Mouse (Mus musculus) intestine, postnatal 0 days (tissue): ENCODE measurements at regions not wholly inside any gene's neighbourhood (a gene's known extent, or its start where the extent isn't known, plus 50 kb on each side); places are given as distances from the start of the nearest gene placed in this dataset.
A peak's percentile ranks its signal among the peaks of the same experiment; 100 is the strongest.

Experiments
- ATAC-seq: fragments of 200-750 bp; cut with Nextera tagmentation; 2 replicates; pipeline ENCODE4 v1.8.0; 2017; ENCODE audit warnings: mild to moderate bottlenecking, moderate TSS enrichment, moderate library complexity
- H3K27ac ChIP-seq: fragments of 300-500 bp; sonication (generic); 2 replicates; pipeline ENCODE4 v1.5.1; 2014; ENCODE audit warnings: mild to moderate bottlenecking, low read depth, low read length, moderate library complexity
- H3K27me3 ChIP-seq: fragments of 300-500 bp; sonication (generic); replicated peaks from 2 replicates; pipeline ENCODE4 v1.6.1; 2014; ENCODE audit warnings: low read length, mixed read lengths; ENCODE audit not compliant: control insufficient read depth, insufficient read depth
- H3K36me3 ChIP-seq: fragments of 300-500 bp; sonication (generic); 2 replicates; pipeline ENCODE4 v1.6.1; 2014; ENCODE audit warnings: mild to moderate bottlenecking, moderate library complexity; ENCODE audit not compliant: control insufficient read depth, insufficient read depth
- H3K4me1 ChIP-seq: fragments of 300-500 bp; sonication (generic); replicated peaks from 2 replicates; pipeline ENCODE4 v1.6.1; 2014; ENCODE audit warnings: antibody characterized with exemption, low read length, mixed read lengths; ENCODE audit not compliant: control insufficient read depth, insufficient read depth
- H3K4me2 ChIP-seq: fragments of 300-500 bp; sonication (generic); replicated peaks from 2 replicates; pipeline ENCODE4 v1.6.1; 2014; ENCODE audit warnings: low read depth, mild to moderate bottlenecking, moderate library complexity
- H3K4me3 ChIP-seq: fragments of 300-500 bp; sonication (generic); 2 replicates; pipeline ENCODE4 v1.5.1; 2014; ENCODE audit warnings: low read depth, low read length
- H3K9ac ChIP-seq: fragments of 300-500 bp; sonication (generic); 2 replicates; pipeline ENCODE4 v1.6.1; 2014; ENCODE audit warnings: mild to moderate bottlenecking, low read depth, low read length
- H3K9me3 ChIP-seq: fragments of 300-500 bp; sonication (generic); 2 replicates; pipeline ENCODE4 v1.6.1; 2016; ENCODE audit warnings: mixed run types; ENCODE audit not compliant: control insufficient read depth
- CTCF ChIP-seq: sonication (generic); IDR thresholded peaks from 2 replicates; pipeline ENCODE4 v1.5.1; 2016; ENCODE audit warnings: low read depth, mild to moderate bottlenecking, control low read depth, antibody characterized with exemption, moderate library complexity
- WGBS: fragments of 180-500 bp; shearing (Covaris S2); extraction: QIAGEN DNeasy Blood & Tissue Kit; methylation state at CpG from one replicate; pipeline ENCODE4 v1.1.7; 2014; 5-methylcytosine and 5-hydroxymethylcytosine counted together

- Histone ChIP-seq H3K9me3 (no peaks in the 10 kb centered on the region), H3K27ac (no peak overlapping the region), H3K27me3 (no peaks in the 10 kb centered on the region), H3K4me2 (no peak overlapping the region), H3K4me1 (no peaks in the 10 kb centered on the region), H3K4me3 (no peak overlapping the region), H3K36me3 (no peaks in the 10 kb centered on the region), H3K9ac (no peak overlapping the region)
- no peak for ATAC-seq
- TF ChIP-seq CTCF = no peak
Observed at GRCm38 (mm10) chr7:95082248-95082647, 1088.8 kb upstream of the Tenm4 start.

- no peaks in the 10 kb centered on the region for H3K36me3 ChIP-seq
- no peak for ATAC-seq
- H3K4me1 ChIP-seq = no peaks in the 10 kb centered on the region
- H3K4me2 ChIP-seq = no peak overlapping the region
- WGBS = 44% methylated on average over 2 of the region's 2 CpGs
- H3K9ac ChIP-seq = no peak overlapping the region
- no peaks in the 10 kb centered on the region for H3K9me3 ChIP-seq
- no peaks in the 10 kb centered on the region for H3K27me3 ChIP-seq
- TF ChIP-seq CTCF = no peak
- H3K27ac ChIP-seq = no peak overlapping the region
- no peak overlapping the region for H3K4me3 ChIP-seq
Observed at GRCm38 (mm10) chr7:95084328-95084727, 1086.7 kb upstream of the Tenm4 start.

GRCm38 (mm10) chr7:95091360-95091759, 1079.7 kb upstream of the Tenm4 start:
- ATAC-seq = no peak
- Histone ChIP-seq H3K36me3 (no peaks in the 10 kb centered on the region), H3K4me1 (no peaks in the 10 kb centered on the region), H3K27me3 (no peaks in the 10 kb centered on the region), H3K9ac (no peak overlapping the region), H3K4me2 (no peak overlapping the region), H3K27ac (no peak overlapping the region), H3K4me3 (no peak overlapping the region), H3K9me3 (no peaks in the 10 kb centered on the region)
- TF ChIP-seq CTCF = peak; percentile 56

- H3K4me2 ChIP-seq = no peak overlapping the region
- H3K27ac ChIP-seq = no peak overlapping the region
- no peaks in the 10 kb centered on the region for H3K4me1 ChIP-seq
- TF ChIP-seq CTCF = no peak
- no peak overlapping the region for H3K4me3 ChIP-seq
- no peak for ATAC-seq
- no peaks in the 10 kb centered on the region for H3K9me3 ChIP-seq
- no peak overlapping the region for H3K9ac ChIP-seq
- no peaks in the 10 kb centered on the region for H3K27me3 ChIP-seq
- 81% methylated on average over 4 of the region's 4 CpGs for WGBS
- no peaks in the 10 kb centered on the region for H3K36me3 ChIP-seq
Observed at GRCm38 (mm10) chr7:95129020-95129419, 1042.0 kb upstream of the Tenm4 start.

GRCm38 (mm10) chr7:95133038-95133437, 1038.0 kb upstream of the Tenm4 start:
- TF ChIP-seq CTCF = no peak
- WGBS = 59% methylated on average over 1 of the region's 1 CpGs
- Histone ChIP-seq H3K9me3 (no peaks in the 10 kb centered on the region), H3K36me3 (no peaks in the 10 kb centered on the region), H3K4me3 (no peak overlapping the region), H3K27me3 (no peaks in the 10 kb centered on the region), H3K4me2 (no peak overlapping the region), H3K4me1 (no peaks in the 10 kb centered on the region), H3K27ac (no peak overlapping the region), H3K9ac (no peak overlapping the region)
- ATAC-seq = no peak

GRCm38 (mm10) chr7:95134062-95134625, 1036.9 kb upstream of the Tenm4 start:
- ATAC-seq = no peak
- 22% methylated on average over 5 of the region's 5 CpGs for WGBS
- no peaks in the 10 kb centered on the region for H3K9me3 ChIP-seq
- no peak overlapping the region for H3K9ac ChIP-seq
- no peaks in the 10 kb centered on the region for H3K36me3 ChIP-seq
- H3K4me3 ChIP-seq = no peak overlapping the region
- H3K27ac ChIP-seq = no peak overlapping the region
- no peaks in the 10 kb centered on the region for H3K4me1 ChIP-seq
- no peak for TF ChIP-seq CTCF
- H3K4me2 ChIP-seq = no peak overlapping the region
- no peaks in the 10 kb centered on the region for H3K27me3 ChIP-seq

GRCm38 (mm10) chr7:95141778-95142177, 1029.3 kb upstream of the Tenm4 start:
- Histone ChIP-seq H3K9me3 (no peaks in the 10 kb centered on the region), H3K27me3 (no peaks in the 10 kb centered on the region), H3K4me1 (no peaks in the 10 kb centered on the region), H3K36me3 (no peaks in the 10 kb centered on the region), H3K4me3 (no peak overlapping the region), H3K4me2 (no peak overlapping the region), H3K27ac (no peak overlapping the region), H3K9ac (no peak overlapping the region)
- no peak for ATAC-seq
- TF ChIP-seq CTCF = no peak
- WGBS = 54% methylated on average over 1 of the region's 1 CpGs
